Mouse (Mus musculus): Measurements from ENCODE around the gene Slc30a1. TPM values are rescaled to one million over a fixed set of nuclear protein-coding genes. Genes with fewer than 3 reads are reported as not detected.

Slc30a1 gene
- polyA plus RNA-seq, 1 experiment, result 2.0 TPM

DNA sequence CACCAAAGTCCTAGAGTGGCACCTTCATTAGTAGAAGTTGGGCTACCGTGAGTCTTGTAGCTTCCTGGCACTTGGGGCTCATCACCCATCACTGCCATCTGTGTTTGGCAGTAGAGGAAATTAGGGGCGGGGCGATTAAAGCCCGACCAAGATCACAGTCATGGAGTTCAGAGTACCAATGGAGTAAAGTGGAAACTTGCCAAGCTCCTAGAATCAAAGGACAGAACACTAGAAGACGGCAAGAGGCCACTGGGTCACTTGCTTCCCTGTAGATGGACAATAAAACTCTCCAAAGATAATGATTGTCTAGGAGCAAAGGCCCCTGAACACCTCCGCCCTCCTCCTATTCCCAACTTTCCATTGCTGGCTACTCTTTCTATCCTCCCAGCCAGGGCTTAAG, 14.7 kb upstream of the Slc30a1 start:
- Histone ChIP-seq H3K27me3 (ENCODE audit: control insufficient read depth) (peaks cover 15% of the 10 kb centered on the region), H3K9me3 (ENCODE audit: control insufficient read depth, low read length) (peaks cover 5% of the 10 kb centered on the region), H3K4me3 (replicated peaks) (no peak overlapping the region), H3K4me1 (ENCODE audit: control insufficient read depth) (peaks cover 20% of the 10 kb centered on the region), H3K36me3 (ENCODE audit: control insufficient read depth) (no peaks in the 10 kb centered on the region)
- TF ChIP-seq GATA1 (IDR thresholded peaks at IDR 0.05; ENCODE audit: low read length) (no peak), TAL1 (IDR thresholded peaks at IDR 0.05; ENCODE audit: low read length) (no peak)

DNA sequence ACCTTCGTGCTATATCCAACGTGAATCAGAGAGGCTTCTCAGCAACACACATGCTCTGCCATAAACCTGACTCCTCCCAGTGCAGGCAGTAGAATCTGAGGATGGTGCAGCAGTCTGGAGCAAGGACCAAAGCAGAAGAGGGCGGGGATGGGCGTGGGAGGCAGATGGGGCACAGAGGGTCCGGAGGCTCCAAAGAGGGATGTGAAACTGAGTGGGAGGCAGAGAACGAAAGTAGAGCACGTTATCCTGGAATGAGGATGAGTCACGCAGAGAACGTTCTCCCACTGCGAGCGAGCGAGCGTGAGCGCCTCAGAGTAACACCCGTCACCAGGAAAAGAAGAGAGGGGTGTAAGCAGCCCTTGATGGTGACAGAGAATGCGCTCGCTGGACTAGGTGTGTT, 12.2 kb upstream of the Slc30a1 start:
- Histone ChIP-seq H3K9me3 (ENCODE audit: control insufficient read depth, low read length) (no peaks in the 10 kb centered on the region), H3K36me3 (ENCODE audit: control insufficient read depth) (no peaks in the 10 kb centered on the region), H3K4me3 (replicated peaks) (no peak overlapping the region), H3K27me3 (ENCODE audit: control insufficient read depth) (peaks cover 9% of the 10 kb centered on the region), H3K4me1 (ENCODE audit: control insufficient read depth) (peaks cover 17% of the 10 kb centered on the region)
- no peak for TF ChIP-seq TAL1 (IDR thresholded peaks at IDR 0.05; ENCODE audit: low read length)
- TF ChIP-seq GATA1 (IDR thresholded peaks at IDR 0.05; ENCODE audit: low read length), result no peak

DNA sequence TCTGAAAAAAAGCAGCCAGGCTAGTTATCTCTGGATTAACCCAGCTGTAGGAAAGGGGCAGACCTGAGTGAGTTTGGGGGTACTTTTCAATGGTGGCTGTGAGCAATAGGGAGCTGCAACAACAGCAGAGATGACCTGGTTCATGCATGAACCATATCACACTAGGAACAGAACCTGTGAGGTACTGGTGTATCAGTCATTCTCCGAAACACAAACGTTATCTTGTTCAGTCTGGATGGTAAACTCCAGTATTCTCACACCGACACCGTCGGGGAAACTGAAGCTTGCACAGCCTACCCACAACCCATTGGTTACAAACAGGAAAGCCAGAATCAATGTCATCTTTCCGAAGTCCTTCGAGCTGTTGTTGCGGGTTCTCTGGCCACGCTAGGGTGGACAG, 11.7 kb upstream of the Slc30a1 start:
- Histone ChIP-seq H3K27me3 (ENCODE audit: control insufficient read depth) (peaks cover 6% of the 10 kb centered on the region), H3K4me1 (ENCODE audit: control insufficient read depth) (peaks cover 17% of the 10 kb centered on the region), H3K36me3 (ENCODE audit: control insufficient read depth) (no peaks in the 10 kb centered on the region), H3K9me3 (ENCODE audit: control insufficient read depth, low read length) (no peaks in the 10 kb centered on the region), H3K4me3 (replicated peaks) (no peak overlapping the region)
- TF ChIP-seq GATA1 (IDR thresholded peaks at IDR 0.05; ENCODE audit: low read length) (no peak), TAL1 (IDR thresholded peaks at IDR 0.05; ENCODE audit: low read length) (no peak)

DNA sequence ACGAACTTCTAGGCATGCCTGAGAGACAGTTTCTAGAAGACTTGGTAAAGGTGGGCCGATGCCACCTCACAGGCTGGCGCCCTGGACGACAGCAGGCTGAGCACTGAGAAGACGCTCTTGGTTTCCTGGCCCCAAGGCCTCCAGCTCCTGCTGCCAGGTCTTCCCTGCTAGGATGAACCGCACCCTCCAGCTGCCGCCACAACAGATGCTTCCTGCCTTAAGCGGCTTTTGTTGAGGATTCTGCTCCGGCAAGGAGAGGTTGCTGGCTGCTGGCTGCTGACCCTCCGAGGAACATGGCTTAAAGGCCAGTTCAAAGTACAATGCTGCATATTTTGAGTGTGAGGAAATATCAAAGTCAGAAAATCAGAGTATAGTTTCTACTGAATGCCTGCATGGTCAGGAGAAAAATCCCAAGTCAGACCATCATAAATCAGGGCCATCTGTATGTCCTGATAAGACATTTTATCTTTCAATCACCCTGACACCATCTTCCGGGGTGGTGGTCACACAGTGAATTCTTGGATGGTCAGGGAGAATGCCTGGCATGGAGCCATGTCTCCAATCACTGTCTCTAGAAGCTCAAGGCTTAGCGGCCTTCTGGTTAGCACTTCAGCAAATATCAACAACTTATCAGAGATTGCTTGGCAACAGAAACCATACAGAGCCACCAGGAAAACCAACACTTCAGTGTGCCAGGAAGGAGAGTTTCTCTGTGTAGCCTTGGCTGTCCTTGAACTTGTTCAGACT, 9.6 kb upstream of the Slc30a1 start:
- peaks cover 4% of the 10 kb centered on the region for H3K27me3 ChIP-seq (ENCODE audit: control insufficient read depth)
- H3K36me3 ChIP-seq (ENCODE audit: control insufficient read depth), result no peaks in the 10 kb centered on the region
- peaks cover 17% of the 10 kb centered on the region for H3K4me1 ChIP-seq (ENCODE audit: control insufficient read depth)
- no peaks in the 10 kb centered on the region for H3K9me3 ChIP-seq (ENCODE audit: control insufficient read depth, low read length)
- no peak overlapping the region for H3K4me3 ChIP-seq (replicated peaks)
- no peak for TF ChIP-seq GATA1 (IDR thresholded peaks at IDR 0.05; ENCODE audit: low read length)
- TF ChIP-seq TAL1 (IDR thresholded peaks at IDR 0.05; ENCODE audit: low read length), result no peak

DNA sequence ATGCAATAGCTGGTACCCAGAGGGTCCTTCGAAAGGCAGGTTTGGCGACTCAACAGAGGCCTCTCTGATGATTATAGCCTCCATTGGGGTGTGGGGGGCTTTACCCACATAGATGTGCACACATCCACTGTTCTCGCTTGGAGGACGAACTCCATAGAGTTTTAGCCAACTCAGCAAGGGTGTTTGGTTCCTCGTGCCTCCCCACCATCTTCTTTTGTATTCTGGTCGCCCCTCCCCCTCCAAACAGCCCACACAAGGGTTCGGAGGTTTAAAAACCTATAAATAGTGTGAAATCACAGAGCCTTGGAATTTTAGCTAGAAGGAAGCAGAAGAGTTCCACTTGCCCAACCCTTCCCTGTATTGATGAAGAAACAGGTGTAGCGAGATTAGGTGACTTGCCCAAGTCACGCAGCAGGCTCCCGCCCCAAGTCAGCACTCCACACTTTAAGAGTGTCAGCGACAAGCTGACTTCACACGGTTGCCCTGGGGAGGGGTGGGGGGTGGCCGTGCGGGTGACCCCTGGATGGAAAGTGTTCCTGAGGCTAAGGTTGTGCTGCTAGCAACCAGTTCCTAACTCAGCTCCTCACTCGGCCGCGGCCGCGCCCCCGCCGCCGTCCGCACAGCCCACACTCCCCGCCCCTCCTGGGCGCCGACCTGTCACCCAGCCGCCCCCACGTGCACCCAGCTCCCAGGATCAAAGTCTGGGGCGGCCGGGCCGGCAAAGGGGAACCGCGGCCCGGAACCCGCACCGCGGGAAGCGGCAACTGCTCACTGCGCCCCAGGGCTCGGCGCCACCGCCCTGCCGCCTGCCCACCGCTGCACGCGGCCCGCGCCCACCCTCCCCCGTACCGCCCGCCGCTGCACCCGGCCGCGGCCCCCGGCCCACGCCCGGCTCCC, 682 bp upstream of the Slc30a1 start:
- peaks cover 46% of the 10 kb centered on the region for H3K4me1 ChIP-seq (ENCODE audit: control insufficient read depth)
- H3K36me3 ChIP-seq (ENCODE audit: control insufficient read depth), result peaks cover 33% of the 10 kb centered on the region
- TF ChIP-seq TAL1 (IDR thresholded peaks at IDR 0.05; ENCODE audit: low read length), result no peak
- TF ChIP-seq GATA1 (IDR thresholded peaks at IDR 0.05; ENCODE audit: low read length), result no peak
- peak overlapping the region; percentile 79 for H3K4me3 ChIP-seq (replicated peaks)
- H3K27me3 ChIP-seq (ENCODE audit: control insufficient read depth), result peaks cover 9% of the 10 kb centered on the region
- no peaks in the 10 kb centered on the region for H3K9me3 ChIP-seq (ENCODE audit: control insufficient read depth, low read length)

DNA sequence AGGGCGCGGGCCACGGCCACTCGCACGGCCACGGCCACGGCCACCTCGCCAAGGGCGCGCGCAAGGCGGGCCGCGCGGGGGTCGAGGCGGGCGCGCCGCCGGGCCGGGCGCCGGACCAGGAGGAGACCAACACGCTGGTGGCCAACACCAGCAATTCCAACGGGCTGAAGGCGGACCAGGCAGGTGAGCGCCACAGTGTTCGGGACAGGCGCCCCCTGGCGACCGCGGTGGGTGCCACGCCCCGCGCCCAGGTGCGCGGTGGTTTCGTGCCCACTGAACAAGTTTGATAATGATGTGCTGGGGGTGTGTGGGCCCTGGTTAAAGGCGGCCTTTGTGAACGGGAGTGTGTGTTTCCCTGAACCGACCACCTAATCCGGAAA, 854 bp downstream of the Slc30a1 start:
- TF ChIP-seq TAL1 (IDR thresholded peaks at IDR 0.05; ENCODE audit: low read length) (no peak), GATA1 (IDR thresholded peaks at IDR 0.05; ENCODE audit: low read length) (no peak)
- Histone ChIP-seq H3K36me3 (ENCODE audit: control insufficient read depth) (peaks cover 49% of the 10 kb centered on the region), H3K27me3 (ENCODE audit: control insufficient read depth) (peaks cover 9% of the 10 kb centered on the region), H3K4me1 (ENCODE audit: control insufficient read depth) (peaks cover 61% of the 10 kb centered on the region), H3K4me3 (replicated peaks) (peak overlapping the region; percentile 79), H3K9me3 (ENCODE audit: control insufficient read depth, low read length) (no peaks in the 10 kb centered on the region)

DNA sequence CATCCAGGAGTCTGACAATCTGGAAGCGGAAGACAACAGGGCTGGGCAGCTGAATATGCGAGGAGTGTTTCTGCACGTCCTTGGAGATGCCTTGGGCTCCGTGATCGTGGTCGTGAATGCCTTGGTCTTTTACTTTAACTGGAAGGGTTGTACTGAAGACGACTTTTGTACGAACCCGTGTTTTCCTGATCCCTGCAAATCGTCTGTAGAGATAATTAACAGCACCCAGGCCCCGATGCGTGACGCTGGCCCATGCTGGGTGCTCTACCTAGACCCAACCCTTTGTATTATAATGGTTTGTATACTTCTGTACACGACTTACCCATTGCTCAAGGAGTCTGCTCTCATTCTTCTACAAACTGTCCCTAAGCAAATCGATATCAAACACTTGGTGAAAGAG, 2.3 kb downstream of the Slc30a1 start:
- H3K4me1 ChIP-seq (ENCODE audit: control insufficient read depth), result peaks cover 66% of the 10 kb centered on the region

DNA sequence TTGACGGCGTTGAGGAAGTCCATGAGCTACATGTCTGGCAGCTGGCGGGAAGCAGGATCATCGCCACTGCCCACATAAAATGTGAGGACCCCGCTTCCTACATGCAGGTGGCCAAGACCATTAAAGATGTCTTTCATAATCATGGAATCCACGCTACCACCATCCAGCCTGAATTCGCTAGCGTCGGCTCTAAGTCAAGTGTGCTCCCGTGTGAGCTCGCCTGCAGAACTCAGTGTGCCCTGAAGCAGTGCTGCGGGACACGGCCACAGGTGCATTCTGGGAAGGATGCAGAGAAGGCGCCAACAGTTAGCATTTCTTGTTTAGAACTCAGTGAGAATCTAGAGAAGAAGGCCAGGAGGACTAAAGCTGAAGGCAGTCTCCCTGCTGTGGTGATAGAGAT, 2.7 kb downstream of the Slc30a1 start:
- Histone ChIP-seq H3K36me3 (ENCODE audit: control insufficient read depth) (peaks cover 67% of the 10 kb centered on the region), H3K4me1 (ENCODE audit: control insufficient read depth) (peaks cover 66% of the 10 kb centered on the region), H3K27me3 (ENCODE audit: control insufficient read depth) (peaks cover 9% of the 10 kb centered on the region), H3K4me3 (replicated peaks) (peak overlapping the region; percentile 79), H3K9me3 (ENCODE audit: control insufficient read depth, low read length) (no peaks in the 10 kb centered on the region)
- TF ChIP-seq TAL1 (IDR thresholded peaks at IDR 0.05; ENCODE audit: low read length), result no peak
- TF ChIP-seq GATA1 (IDR thresholded peaks at IDR 0.05; ENCODE audit: low read length), result no peak

More for the DNA sequence above, 2.3 kb downstream of the Slc30a1 start:
- peak overlapping the region; percentile 79 for H3K4me3 ChIP-seq (replicated peaks)
- H3K9me3 ChIP-seq (ENCODE audit: control insufficient read depth, low read length), result no peaks in the 10 kb centered on the region
- peaks cover 9% of the 10 kb centered on the region for H3K27me3 ChIP-seq (ENCODE audit: control insufficient read depth)
- peaks cover 63% of the 10 kb centered on the region for H3K36me3 ChIP-seq (ENCODE audit: control insufficient read depth)
- TF ChIP-seq TAL1 (IDR thresholded peaks at IDR 0.05; ENCODE audit: low read length), result no peak
- TF ChIP-seq GATA1 (IDR thresholded peaks at IDR 0.05; ENCODE audit: low read length), result no peak

DNA sequence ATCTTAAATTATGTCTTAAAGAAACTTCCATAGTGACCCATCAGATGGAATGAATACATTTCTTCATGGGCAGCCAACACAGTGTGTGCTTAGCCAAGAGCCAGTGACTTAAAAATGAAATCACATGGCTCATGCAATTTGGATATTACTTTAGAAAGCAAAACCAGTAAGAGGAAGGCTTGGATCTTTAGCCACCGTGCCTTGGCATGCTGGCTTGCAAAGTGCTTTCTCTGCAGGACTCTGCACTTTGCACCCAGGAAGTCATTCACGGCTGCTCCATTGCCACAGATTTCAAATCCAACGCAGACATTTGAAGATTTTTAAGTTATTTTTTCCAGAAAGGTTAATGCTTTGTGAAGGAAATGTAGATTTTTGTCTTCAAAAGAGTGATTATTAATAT, 4.1 kb downstream of the Slc30a1 start:
- H3K4me3 ChIP-seq (replicated peaks), result peak overlapping the region; percentile 79
- H3K9me3 ChIP-seq (ENCODE audit: control insufficient read depth, low read length), result no peaks in the 10 kb centered on the region
- TF ChIP-seq TAL1 (IDR thresholded peaks at IDR 0.05; ENCODE audit: low read length) (no peak), GATA1 (IDR thresholded peaks at IDR 0.05; ENCODE audit: low read length) (no peak)
- peaks cover 73% of the 10 kb centered on the region for H3K36me3 ChIP-seq (ENCODE audit: control insufficient read depth)
- peaks cover under 1% of the 10 kb centered on the region; the same call in 1 of the 2 replicates for H3K27me3 ChIP-seq (ENCODE audit: control insufficient read depth)
- H3K4me1 ChIP-seq (ENCODE audit: control insufficient read depth), result peaks cover 59% of the 10 kb centered on the region
